Mouse (Mus musculus) naive thymus-derived CD4-positive, alpha-beta T cell, adult 2 months (primary cell): ENCODE measurements around the gene Myo1d.
"Not testable (repeated sequence)": the region's sequence is repeated elsewhere in the genome, so short reads cannot be mapped to it uniquely, and the experiment has no call there.

Experiments used
- DNase-seq: peaks from one replicate; pipeline ENCODE4 v3.0.0-alpha.2; 2011; ENCODE audit warnings: low read depth

Gene Myo1d

DNA sequence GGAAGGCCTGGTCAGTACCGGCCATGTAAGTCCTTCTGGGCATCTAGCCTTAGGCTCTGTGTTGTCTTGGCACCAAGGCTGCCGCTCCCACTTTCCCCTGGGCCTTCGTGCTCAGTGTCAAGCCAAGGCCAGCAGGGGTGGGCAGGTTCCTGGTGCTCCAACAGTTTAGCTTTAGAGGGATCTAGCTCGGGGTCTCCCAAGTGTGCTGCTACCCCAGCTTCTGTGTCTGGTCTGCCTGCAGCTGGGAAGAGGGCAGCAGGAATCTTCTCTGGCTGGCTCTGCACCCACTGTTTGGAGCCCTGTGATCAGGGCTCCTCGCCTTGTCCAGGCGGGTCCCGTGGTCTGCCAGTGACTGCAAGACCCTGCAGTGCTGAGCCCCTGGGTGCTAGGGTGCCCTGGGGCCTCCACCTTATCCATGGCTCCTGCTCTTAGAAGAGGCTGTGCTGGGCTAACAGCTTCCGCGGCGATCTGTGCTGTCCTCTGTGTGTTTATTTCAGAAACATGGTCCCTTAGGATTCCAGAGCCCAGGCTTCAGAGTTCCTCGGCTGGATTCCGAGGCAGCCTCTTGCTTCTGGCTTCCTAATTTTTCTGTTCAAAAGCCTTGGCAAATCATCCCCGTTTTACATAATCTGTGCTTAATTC lies 298.3 kb downstream of the Myo1d start:
- DNase-seq = no peak

DNA sequence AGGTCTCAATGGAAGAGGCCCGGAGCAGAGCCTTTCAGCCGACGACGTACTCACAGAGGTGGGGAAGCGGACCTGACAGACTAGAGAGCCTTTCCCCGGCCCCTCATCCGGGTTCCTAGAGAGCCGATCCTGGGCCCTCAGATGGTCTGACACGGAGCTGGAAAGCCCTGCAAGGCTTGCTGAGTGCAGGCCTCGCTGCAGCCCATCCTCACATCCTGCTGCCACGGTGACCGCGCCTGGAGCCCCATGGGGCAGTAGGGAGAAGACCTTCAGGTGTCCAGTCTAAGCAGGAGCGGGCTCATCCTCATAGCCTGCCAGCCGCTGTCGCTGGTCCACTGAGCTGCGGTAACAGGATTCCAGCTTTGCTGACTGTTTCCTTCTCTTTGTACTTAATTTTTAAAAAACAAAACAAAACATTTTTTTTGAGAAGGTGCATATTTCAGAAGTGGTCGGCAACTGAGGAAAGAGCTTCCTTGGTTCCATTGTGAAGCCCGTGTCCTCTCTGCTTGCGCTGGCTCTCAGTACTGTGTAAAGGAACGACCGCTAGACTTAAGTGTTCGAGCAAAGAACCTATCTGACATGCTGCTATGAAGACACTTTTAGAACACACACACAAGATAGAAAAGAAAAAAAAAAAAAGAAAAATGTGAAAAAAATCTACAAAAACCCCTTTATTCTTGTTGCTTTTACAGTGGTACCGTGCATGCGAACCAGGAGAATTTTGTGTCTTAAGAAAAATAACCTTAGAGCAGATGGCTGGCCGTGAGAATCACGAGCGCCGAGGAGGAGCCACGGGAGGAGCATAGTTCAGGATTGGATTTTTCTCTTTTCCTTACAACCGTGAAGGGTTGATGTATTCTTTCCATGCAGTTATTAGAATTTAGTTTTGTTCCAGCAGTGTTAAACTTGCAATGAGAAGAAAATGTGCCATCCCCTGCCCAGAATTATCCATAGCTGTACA lies 299.6 kb downstream of the Myo1d start:
- no peak for DNase-seq

DNA sequence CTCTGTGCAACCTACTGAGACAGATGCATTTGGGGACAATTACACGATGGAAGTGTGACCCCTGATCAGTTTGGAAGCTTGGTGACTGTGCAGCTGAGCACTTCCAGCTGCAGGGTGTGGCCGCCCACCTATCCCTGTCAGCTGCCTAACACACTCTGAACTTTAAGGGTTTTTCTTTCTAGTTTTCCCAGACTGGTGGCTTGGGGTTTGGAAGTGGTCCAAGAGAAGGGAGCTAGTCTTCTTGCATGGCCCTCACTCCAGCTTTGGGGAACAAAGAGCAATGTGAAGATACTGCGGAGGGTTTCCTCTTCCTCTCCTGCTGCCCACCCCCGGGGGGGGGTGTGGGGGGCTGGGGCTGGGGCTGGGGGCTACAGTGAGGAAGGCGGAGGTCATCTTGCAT lies 300.4 kb downstream of the Myo1d start:
- DNase-seq = no peak

DNA sequence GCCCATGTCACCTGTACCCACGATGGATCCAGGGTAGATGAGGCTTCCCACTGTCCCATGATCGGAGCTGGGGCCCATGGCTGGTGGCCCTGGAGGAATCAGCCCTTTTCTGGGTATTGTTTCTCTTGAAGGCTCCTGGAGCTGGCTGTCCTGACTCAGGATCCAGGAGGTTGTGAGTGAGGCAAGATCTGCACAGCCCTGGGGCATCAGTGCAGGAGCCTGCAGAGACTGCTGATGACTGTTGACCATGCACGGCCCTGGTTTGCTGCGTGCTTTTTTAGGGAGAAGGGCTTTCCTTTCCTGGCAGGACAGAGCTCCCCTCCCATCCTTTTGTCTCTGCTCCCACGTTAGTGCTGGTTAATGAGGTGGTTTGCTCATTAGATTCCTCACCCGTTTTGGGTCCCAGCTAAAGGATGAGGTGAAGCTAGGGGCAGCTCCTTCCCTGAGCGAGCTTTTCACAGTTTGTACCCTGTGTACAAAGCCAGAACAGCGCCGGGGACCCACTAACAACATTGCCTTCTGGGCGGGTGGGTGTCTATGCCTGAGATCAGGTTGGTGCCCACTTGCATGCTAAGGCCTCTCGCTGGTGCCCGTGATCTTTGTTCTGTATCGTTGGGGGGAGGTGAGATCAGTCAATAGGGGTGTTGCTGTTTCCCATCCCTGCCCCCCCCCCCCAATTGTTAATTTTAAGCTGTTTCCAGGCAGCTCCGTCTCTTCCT lies 301.0 kb downstream of the Myo1d start:
- no peak for DNase-seq

DNA sequence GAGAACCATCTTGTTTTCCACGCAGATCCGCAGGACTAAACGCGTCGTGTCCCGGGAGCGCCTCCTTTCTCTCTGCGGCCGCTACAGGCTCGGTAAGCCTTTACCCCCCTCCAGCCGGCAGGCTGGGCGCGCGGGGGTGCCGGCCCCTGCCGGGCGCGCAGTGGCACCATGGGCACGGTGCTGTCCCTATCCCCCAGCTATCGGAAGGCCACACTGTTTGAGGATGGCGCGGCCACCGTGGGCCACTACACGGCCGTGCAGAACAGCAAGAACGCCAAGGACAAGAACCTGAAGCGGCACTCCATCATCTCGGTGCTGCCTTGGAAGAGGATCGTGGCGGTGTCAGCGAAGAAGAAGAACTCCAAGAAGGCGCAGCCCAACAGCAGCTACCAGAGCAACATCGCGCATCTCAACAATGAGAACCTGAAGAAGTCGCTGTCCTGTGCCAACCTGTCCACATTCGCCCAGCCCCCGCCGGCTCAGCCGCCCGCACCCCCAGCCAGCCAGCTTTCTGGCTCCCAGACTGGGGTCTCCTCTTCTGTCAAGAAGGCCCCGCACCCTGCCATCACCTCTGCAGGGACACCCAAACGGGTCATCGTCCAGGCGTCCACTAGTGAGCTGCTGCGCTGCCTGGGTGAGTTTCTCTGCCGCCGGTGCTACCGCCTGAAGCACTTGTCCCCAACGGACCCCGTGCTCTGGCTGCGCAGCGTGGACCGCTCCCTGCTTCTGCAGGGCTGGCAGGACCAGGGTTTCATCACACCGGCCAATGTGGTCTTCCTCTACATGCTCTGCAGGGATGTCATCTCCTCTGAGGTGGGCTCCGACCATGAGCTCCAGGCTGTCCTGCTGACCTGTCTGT lies 302.3 kb downstream of the Myo1d start:
- peak; percentile 20 for DNase-seq

DNA sequence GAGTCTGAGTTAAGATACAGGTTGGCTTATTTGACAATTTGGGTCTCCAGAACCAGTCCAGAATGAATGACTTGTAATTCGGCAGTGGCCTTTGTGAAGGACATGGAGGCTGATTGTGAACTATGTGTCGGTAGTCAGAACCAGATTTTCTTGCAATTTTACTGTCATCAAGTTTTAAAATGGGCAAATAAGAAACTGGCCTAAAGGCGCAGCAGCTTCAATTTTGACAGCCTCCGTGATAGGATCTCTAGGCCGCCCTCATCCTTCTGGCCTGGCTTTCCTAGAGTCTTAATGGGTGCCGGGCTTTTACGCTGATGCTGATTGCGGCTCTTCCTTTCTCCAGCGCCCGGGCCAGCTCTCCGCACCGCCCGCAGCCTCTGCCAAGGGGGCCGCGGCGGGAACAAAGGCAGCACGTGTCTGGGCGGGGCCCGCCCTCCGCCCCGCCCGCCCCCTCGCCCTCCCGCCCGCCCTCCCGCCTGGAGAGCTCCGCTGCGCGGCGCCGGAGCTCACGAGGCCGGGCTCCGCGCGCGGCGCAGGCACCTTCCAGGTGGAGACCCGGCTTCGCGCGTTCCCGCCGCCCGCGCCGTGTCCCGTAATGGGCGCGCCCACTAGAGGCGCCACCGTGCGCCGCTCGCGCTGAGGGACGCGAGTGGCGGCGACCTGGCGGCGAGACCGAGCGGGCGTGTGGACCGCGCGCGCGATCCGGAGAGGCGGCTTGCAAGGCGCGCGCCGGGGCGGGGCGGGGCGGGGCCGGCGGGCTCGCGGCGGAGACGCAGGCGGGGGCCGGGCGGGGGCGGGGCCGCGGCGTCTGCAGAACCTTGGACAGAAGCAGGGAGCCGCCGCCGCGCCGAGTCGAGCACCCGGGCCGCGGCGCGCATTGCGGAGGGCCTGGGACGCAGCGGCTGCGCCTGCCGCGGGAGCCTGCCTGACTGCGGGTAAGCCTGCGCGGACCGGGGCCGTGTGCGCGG lies 303.3 kb downstream of the Myo1d start, which contains the start of gene Cdk5r1:
Gene Cdk5r1 (plus strand): TSS at position 802 of the 968 bp plus-strand sequence.
- peak; percentile 96 for DNase-seq

DNA sequence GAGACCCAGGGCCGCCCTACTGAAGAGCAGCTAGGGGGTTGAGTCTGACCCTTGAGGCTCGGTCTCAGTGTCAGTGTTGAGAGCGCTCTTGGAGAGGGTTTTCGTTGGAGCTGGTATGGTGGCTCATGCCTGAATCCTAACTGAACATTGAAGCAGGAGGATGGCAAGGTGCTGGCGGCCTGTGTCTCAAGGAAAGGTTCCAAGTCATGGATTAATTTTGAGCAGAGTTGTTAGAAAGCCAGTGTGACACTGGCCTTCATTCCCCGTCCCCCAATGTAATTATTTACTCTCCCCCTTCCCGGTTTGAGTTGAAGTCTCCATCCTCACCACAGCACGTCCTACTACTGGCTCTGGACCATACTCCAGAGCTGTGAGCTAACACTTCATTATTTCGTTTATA lies 304.3 kb downstream of the Myo1d start:
- DNase-seq = peak; percentile 15

DNA sequence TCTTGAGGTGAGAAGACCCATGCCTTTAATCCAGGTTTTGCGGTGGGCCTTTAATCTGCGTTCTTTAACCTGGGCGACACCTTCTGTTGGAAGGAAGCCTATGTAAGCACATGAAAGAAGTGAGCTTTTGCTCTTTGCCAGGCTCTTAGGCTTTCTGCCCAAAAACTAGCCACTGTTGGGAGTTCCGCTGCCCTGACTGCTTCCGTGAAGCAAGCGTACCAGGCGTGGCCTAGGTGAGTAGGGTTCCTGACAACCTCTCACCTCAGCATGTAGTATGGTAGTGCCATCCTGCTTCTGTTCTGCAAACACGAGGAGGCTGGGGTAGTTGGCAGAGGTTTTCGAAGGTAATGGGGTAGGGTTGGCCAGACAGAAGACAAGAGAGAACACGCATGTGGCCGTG lies 305.0 kb downstream of the Myo1d start:
- DNase-seq = no peak

DNA sequence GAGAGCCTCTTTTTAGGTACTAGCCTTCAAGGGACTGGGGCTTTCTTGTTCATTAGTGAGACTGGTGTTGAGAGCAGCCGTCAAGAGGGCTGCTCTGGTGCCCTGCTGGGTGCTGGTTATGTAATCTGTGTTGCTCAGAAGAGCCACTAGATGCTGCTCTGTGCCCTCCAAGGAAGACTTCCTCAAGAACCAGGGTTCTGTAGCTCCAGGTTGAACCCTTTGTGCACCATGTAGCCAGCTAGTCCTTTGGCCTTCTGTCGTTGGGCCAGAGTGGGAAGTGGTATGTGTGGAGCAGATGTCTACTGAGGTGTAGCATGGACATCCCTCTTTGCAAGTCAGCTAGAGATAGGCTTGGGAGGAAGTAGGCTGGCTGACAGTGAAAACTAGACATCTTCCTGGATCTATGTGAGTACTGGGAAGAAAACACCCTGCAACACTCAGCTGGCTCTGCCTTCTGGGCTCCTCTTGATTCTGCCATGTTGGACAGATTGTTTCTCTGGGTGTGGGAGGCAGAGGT lies 305.6 kb downstream of the Myo1d start:
- DNase-seq = peak; percentile 38

DNA sequence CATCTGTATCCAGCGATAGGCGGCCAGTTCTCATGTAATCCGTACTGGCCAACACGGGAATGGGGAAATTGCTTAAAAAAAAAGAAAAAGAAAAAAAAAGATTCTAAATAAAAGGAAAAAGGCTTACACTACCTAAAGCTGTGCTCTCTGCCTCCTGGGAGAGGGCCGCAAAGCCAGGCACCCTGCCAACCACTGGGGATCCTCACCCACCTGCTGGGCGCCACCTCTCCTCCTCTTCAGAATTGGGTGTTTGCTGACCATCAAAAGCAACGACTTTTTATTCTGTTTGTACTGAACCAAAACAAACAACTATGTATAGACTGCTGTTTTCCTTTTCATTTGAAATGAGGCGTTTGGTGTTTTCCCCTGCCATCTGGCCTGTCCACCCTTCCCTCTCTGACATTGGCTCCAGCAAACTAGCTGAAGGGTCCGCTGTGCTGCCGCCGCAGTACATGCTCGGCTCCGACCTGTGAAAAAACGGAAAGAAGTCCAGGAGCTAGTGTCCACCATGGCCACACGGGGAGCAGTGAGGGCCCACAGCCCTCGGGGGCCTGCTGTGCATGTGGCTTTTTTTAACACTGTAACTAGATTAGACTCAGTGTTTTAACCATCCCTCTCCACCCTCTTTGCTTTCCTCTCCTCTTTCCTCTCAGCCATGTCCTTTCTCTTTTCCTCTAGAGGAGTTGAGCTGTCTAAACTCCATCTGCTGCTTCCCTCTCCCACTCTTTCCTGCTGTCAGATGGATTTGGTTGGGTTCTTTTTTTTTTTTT lies 307.8 kb downstream of the Myo1d start:
- no peak for DNase-seq

DNA sequence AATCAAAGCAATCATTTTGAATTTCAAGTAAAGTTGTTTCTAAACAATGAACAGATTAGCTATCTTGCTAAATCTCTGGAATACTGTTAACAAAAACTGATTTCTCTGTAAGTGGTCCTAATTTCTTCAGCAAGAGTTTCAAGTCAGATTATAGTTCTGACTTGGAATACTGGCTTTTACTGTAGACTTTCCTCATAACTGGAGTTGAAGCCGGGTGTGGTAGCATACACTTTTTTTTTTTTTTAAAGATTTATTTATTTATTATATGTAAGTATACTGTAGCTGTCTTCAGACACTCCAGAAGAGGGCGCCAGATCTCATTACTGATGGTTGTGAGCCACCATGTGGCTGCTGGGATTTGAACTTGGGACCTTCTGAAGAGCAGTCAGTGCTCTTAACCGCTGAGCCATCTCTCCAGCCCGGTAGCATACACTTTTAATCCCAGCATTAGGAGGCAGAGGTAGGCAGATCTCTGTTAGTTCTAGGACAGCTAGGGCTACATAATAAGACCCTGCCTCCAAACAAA lies 316.2 kb downstream of the Myo1d start:
- DNase-seq = not testable (repeated sequence)

DNA sequence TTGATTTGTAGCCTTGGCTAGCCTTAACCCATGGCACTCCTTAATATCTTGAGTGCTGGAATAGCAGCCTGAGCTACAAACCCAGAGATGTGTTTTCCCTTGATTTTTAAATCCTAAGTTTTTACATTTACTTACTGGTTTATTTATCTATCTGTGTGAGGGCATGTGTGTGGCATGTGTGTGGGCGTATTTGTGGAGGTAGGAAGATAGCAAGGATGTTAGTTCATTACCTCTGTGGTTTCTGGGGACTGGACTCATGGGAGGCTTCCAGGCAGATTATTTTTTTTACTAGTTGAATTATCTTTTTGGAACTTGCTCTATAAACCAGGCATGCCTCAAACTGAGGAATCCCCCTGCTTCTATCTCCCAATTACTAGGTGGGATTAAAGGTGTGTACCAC lies 326.6 kb downstream of the Myo1d start:
- DNase-seq = no peak

DNA sequence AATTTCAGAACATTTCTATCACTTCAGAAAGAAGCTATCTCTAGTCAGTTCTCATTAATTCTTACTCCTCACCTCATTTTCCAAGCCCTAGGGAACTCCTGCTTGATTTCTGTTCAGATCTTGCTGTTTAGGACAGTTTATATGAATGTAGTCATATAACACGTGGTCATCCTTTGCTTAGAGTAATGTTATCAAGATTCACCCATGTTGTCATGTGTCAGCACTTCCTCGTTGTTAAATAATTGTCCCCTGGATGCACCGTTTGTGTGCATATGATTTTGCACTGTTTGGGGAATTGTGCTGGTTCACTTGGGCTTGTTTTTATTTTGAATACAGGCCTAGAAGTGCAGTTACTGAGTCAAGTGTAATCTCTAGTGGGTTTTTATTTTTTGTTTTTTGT lies 327.6 kb downstream of the Myo1d start:
- no peak for DNase-seq

DNA sequence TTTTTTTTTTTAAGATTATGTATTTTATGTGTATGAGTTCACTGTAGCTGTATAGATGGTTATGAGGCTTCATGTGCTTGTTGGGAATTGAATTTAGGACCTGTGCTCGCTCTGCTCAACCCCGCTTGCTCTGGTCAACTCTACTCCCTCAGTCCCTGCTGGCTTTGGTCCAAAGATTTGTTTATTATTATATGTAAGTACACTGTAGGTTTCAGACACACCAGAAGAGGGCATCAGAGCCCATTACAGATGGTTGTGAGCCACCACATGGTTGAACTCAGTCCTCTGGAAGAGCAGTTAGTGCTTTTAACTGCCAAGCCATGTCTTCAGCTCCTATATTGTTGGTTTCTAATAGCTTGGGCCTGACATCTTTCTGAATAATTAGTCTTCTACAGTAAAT lies 330.0 kb downstream of the Myo1d start:
- no peak for DNase-seq

DNA sequence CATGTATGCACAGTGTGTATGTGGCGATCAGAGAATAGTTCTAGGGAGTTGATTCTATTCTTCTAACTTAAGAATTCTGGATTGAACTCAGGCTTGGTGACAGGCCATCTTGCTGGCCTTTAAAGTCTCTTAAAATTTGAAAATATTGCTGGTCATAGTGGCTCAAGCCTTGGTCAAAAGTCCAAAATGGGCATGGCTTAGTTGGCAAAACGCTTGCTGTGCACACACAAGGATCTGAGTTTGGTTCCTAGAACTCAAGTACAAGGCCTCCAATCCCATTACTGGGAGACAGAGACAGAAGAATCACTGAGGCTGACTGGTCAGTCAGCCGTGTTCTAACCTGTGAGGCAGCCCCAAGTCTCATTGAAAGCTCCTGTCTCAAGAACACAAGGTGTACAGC lies 332.9 kb downstream of the Myo1d start:
- no peak for DNase-seq
